In the genomic region with DNA sequence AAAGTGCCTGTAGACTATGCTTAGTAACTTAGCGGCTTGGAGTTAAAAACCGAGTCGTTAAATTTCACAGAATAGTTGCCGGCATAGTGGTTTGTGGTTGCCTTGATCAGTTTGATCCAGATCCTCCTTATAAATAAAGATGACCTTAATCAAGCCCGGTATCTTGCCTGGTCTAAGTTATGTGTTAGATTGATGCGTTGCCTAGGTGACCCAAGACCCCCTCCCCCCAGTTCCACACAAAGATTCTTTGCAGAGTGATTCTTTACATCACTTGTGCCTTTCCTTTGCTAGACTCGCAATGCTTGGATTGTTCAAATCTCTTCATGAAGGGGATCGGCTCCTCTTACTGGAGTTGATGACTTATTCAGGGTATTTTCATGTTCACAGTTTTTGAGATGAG, we compare ENCODE assay signal across 8 mouse cellular contexts. TPM values are rescaled to one million over a fixed set of nuclear protein-coding genes. Genes with fewer than 3 reads are reported as not detected.
DNase-seq lines count a peak whose midpoint lies in the region; ATAC-seq and TF ChIP-seq lines count a peak whose summit lies in the region.

No protein-coding gene starts in this region.

- H3K9ac ChIP-seq in heart, embryonic 13.5 days: peak overlapping the region; percentile 98
- H3K9ac ChIP-seq in intestine, postnatal 0 days (ENCODE audit: low read depth, low read length): peak overlapping the region; percentile 85; the same call in 1 of the 2 replicates
- peak overlapping the region; percentile 93 for H3K9ac ChIP-seq in neural tube, embryonic 14.5 days (replicated peaks; ENCODE audit: low read depth, low read length)

- no peaks in the 10 kb centered on the region for H3K27me3 ChIP-seq in heart, embryonic 13.5 days (replicated peaks)
- H3K27me3 ChIP-seq in E14TG2a.4 (ENCODE audit: insufficient read depth, low read length): no peaks in the 10 kb centered on the region
- no peaks in the 10 kb centered on the region for H3K27me3 ChIP-seq in embryonic facial prominence, embryonic 10.5 days (replicated peaks; ENCODE audit: low read depth, poor library complexity, severe bottlenecking)
- H3K27me3 ChIP-seq in intestine, postnatal 0 days (replicated peaks; ENCODE audit: control insufficient read depth, insufficient read depth, low read length): no peaks in the 10 kb centered on the region
- H3K27me3 ChIP-seq in neural tube, embryonic 14.5 days (ENCODE audit: control insufficient read depth, insufficient read depth, low read length): no peaks in the 10 kb centered on the region

- DNase-seq in heart, postnatal 14 days: no peak
- DNase-seq in embryonic facial prominence, embryonic 10.5 days (ENCODE audit: low spot score): peak; percentile 66
- no peak for DNase-seq in layer of hippocampus, postnatal 14 days (ENCODE audit: low spot score in 2 of 2)
- no peak for DNase-seq in right cerebral cortex, postnatal 14 days

- H3K4me1 ChIP-seq in heart, embryonic 13.5 days: peaks cover 35% of the 10 kb centered on the region
- peaks cover 57% of the 10 kb centered on the region for H3K4me1 ChIP-seq in E14TG2a.4 (replicated peaks; ENCODE audit: low read depth, low read length)
- peaks cover 22% of the 10 kb centered on the region for H3K4me1 ChIP-seq in embryonic facial prominence, embryonic 10.5 days
- no peaks in the 10 kb centered on the region for H3K4me1 ChIP-seq in intestine, postnatal 0 days (replicated peaks; ENCODE audit: control insufficient read depth, insufficient read depth, low read length)
- peaks cover 13% of the 10 kb centered on the region; the same call in 1 of the 2 replicates for H3K4me1 ChIP-seq in neural tube, embryonic 14.5 days (ENCODE audit: control insufficient read depth, insufficient read depth, low read length)

- H3K4me2 ChIP-seq in heart, embryonic 13.5 days: peak overlapping the region; percentile 73
- peak overlapping the region; percentile 83 for H3K4me2 ChIP-seq in intestine, postnatal 0 days (replicated peaks; ENCODE audit: low read depth)
- peak overlapping the region; percentile 51 for H3K4me2 ChIP-seq in neural tube, embryonic 14.5 days (ENCODE audit: low read depth, low read length)

- ATAC-seq in heart, embryonic 13.5 days (ENCODE audit: extremely low read depth, insufficient number of reproducible peaks, low FRiP score, low TSS enrichment): no peak
- ATAC-seq in intestine, postnatal 0 days: no peak
- ATAC-seq in neural tube, embryonic 14.5 days (ENCODE audit: low read depth): no peak

- H3K4me3 ChIP-seq in heart, embryonic 13.5 days: peak overlapping the region; percentile 96
- peak overlapping the region; percentile 93 for H3K4me3 ChIP-seq in E14TG2a.4 (replicated peaks; ENCODE audit: low read length)
- H3K4me3 ChIP-seq in embryonic facial prominence, embryonic 10.5 days: peak overlapping the region; percentile 95
- H3K4me3 ChIP-seq in intestine, postnatal 0 days (ENCODE audit: low read depth, low read length): peak overlapping the region; percentile 82
- H3K4me3 ChIP-seq in neural tube, embryonic 14.5 days (ENCODE audit: low read depth, low read length): peak overlapping the region; percentile 63

- 0 out of 2 replicates have a peak, but pooled peaks cover 3% of the 10 kb centered on the region for H3K36me3 ChIP-seq in heart, embryonic 13.5 days
- H3K36me3 ChIP-seq in E14TG2a.4 (ENCODE audit: insufficient read depth, low read length): no peaks in the 10 kb centered on the region
- peaks cover 20% of the 10 kb centered on the region for H3K36me3 ChIP-seq in embryonic facial prominence, embryonic 10.5 days (replicated peaks)
- H3K36me3 ChIP-seq in intestine, postnatal 0 days (ENCODE audit: control insufficient read depth, insufficient read depth): no peaks in the 10 kb centered on the region
- no peaks in the 10 kb centered on the region for H3K36me3 ChIP-seq in neural tube, embryonic 14.5 days (ENCODE audit: control insufficient read depth, insufficient read depth, low read length)

- peak overlapping the region; percentile 96; the same call in 1 of the 2 replicates for H3K27ac ChIP-seq in heart, embryonic 13.5 days (replicated peaks)
- H3K27ac ChIP-seq in embryonic facial prominence, embryonic 10.5 days (replicated peaks): peak overlapping the region; percentile 98
- no peak overlapping the region for H3K27ac ChIP-seq in intestine, postnatal 0 days (ENCODE audit: low read depth, low read length)
- peak overlapping the region; percentile 97; the same call in 1 of the 2 replicates for H3K27ac ChIP-seq in neural tube, embryonic 14.5 days (ENCODE audit: low read depth, low read length)

- no peaks in the 10 kb centered on the region for H3K9me3 ChIP-seq in heart, embryonic 13.5 days
- no peaks in the 10 kb centered on the region for H3K9me3 ChIP-seq in E14TG2a.4 (ENCODE audit: low read length)
- H3K9me3 ChIP-seq in embryonic facial prominence, embryonic 10.5 days: no peaks in the 10 kb centered on the region
- H3K9me3 ChIP-seq in intestine, postnatal 0 days (ENCODE audit: control insufficient read depth): 0 out of 2 replicates have a peak, but pooled peaks cover 2% of the 10 kb centered on the region
- H3K9me3 ChIP-seq in neural tube, embryonic 14.5 days (ENCODE audit: control insufficient read depth, low read length): no peaks in the 10 kb centered on the region

- TF ChIP-seq CTCF in E14TG2a.4 (conservative IDR thresholded peaks at IDR 0.05; ENCODE audit: low read length): no peak
- no peak for TF ChIP-seq CTCF in intestine, postnatal 0 days (IDR thresholded peaks at IDR 0.05; ENCODE audit: low read depth)

- intact Hi-C loops in heart, postnatal 14 days (cut with DNase I): loop anchor here (2.0 kb wide), 1 partner anchor 46 kb away; the partner anchor contains the start of gene Serinc1

- WGBS in heart, embryonic 13.5 days: under 1% methylated on average over 8 of the region's 8 CpGs
- WGBS in embryonic facial prominence, embryonic 10.5 days: 1% methylated on average over 8 of the region's 8 CpGs
- under 1% methylated on average over 8 of the region's 8 CpGs for WGBS in intestine, postnatal 0 days
- WGBS in neural tube, embryonic 14.5 days: under 1% methylated on average over 8 of the region's 8 CpGs

RNA-seq across cellular contexts. Expression of gene Hsf2, which starts 1.0 kb away (rescaled TPM):
- polyA plus RNA-seq in heart, embryonic 13.5 days (2015; fragmentation: Nextera tagmentation; extraction: Ambion mirVana): 23.8 and 26.8 TPM in 2 replicates
- total RNA-seq in heart, postnatal 14 days (2021): 10 to 100 TPM; 16.4 to 18.0 TPM
- 56.4 and 58.5 TPM in 2 replicates for polyA plus RNA-seq in embryonic facial prominence, embryonic 10.5 days (2016; fragmentation: Nextera tagmentation; extraction: Ambion mirVana)
- 9.6 and 10.6 TPM in 2 replicates for polyA plus RNA-seq in intestine, postnatal 0 days (2015; fragmentation: Nextera tagmentation; extraction: Ambion mirVana)
- polyA plus RNA-seq in neural tube, embryonic 14.5 days (2014; fragmentation: Nextera tagmentation; extraction: Ambion mirVana): 57.4 and 59.0 TPM in 2 replicates
- 10 to 100 TPM; 37.0 to 37.2 TPM for total RNA-seq in layer of hippocampus, postnatal 14 days (2021)

RNA-seq across cellular contexts. Expression of gene Serinc1, which starts 45.1 kb away (rescaled TPM):
- polyA plus RNA-seq in heart, embryonic 13.5 days (2015; fragmentation: Nextera tagmentation; extraction: Ambion mirVana): 144 and 158 TPM in 2 replicates
- total RNA-seq in heart, postnatal 14 days (2021): 100 to 1,000 TPM; 254 to 264 TPM
- 126 TPM in 2 replicates for polyA plus RNA-seq in embryonic facial prominence, embryonic 10.5 days (2016; fragmentation: Nextera tagmentation; extraction: Ambion mirVana)
- polyA plus RNA-seq in intestine, postnatal 0 days (2015; fragmentation: Nextera tagmentation; extraction: Ambion mirVana): 80.9 and 81.7 TPM in 2 replicates
- 528 and 541 TPM in 2 replicates for polyA plus RNA-seq in neural tube, embryonic 14.5 days (2014; fragmentation: Nextera tagmentation; extraction: Ambion mirVana)
- total RNA-seq in layer of hippocampus, postnatal 14 days (2021): 100 to 1,000 TPM; 886 to 905 TPM
